Mouse (Mus musculus) small intestine, adult 2 months (tissue): ENCODE measurements at regions not wholly inside any gene's neighbourhood (a gene's known extent, or its start where the extent isn't known, plus 50 kb on each side); places are given as distances from the start of the nearest gene placed in this dataset.

Source experiments
- H3K27ac ChIP-seq: fragments of 200-500 bp; 2 replicates; pipeline ENCODE4 v1.5.1; 2012; ENCODE audit warnings: low read depth, low read length, control low read depth, inconsistent platforms; ENCODE audit not compliant: insufficient read depth
- H3K27me3 ChIP-seq: fragments of 200-500 bp; 2 replicates; pipeline ENCODE4 v1.6.1; 2012; ENCODE audit warnings: mild to moderate bottlenecking, moderate library complexity, low read length, inconsistent platforms; ENCODE audit not compliant: control insufficient read depth, insufficient read depth
- H3K36me3 ChIP-seq: fragments of 200-500 bp; 2 replicates; pipeline ENCODE4 v1.6.1; 2012; ENCODE audit warnings: mild to moderate bottlenecking, low read length, control low read depth, inconsistent platforms; ENCODE audit not compliant: control insufficient read depth, insufficient read depth
- H3K4me1 ChIP-seq: fragments of 200-500 bp; 2 replicates; pipeline ENCODE4 v1.6.1; 2012; ENCODE audit warnings: low read length, inconsistent platforms, mixed read lengths; ENCODE audit not compliant: control insufficient read depth, insufficient read depth, insufficient read length
- H3K4me3 ChIP-seq: fragments of 200-500 bp; 2 replicates; pipeline ENCODE4 v1.5.1; 2012; ENCODE audit warnings: low read depth, mild to moderate bottlenecking, control low read depth, inconsistent platforms, low read length, moderate library complexity
- CTCF ChIP-seq: fragments of 200-500 bp; IDR thresholded peaks from 2 replicates; pipeline ENCODE4 v1.5.1; 2012; ENCODE audit warnings: low read depth, mild to moderate bottlenecking, control low read depth, inconsistent platforms, low read length, moderate library complexity, mixed read lengths; ENCODE audit not compliant: insufficient replicate concordance, insufficient read length; ENCODE audit errors: extremely low read depth
- POLR2A ChIP-seq: fragments of 200-500 bp; IDR thresholded peaks from 2 replicates; pipeline ENCODE4 v1.6.1; 2012; ENCODE audit warnings: low read depth, mild to moderate bottlenecking, control low read depth, inconsistent platforms, low read length, moderate library complexity
- WGBS: fragments of 180-500 bp; shearing (Covaris S2); methylation state at CpG from one replicate; pipeline ENCODE4 v1.1.7; 2018; 5-methylcytosine and 5-hydroxymethylcytosine counted together

GRCm38 (mm10) chr10:70367866-70368265 is 72.4 kb upstream of the Fam13c start:
- Histone ChIP-seq H3K36me3 (no peaks in the 10 kb centered on the region), H3K27me3 (no peaks in the 10 kb centered on the region), H3K27ac (no peak overlapping the region), H3K4me1 (no peaks in the 10 kb centered on the region), H3K4me3 (no peak overlapping the region)
- WGBS: 68% methylated on average over 11 of the region's 11 CpGs
- TF ChIP-seq POLR2A (no peak), CTCF (no peak)

- Histone ChIP-seq H3K27me3 (no peaks in the 10 kb centered on the region), H3K4me1 (no peaks in the 10 kb centered on the region), H3K4me3 (no peak overlapping the region), H3K36me3 (no peaks in the 10 kb centered on the region), H3K27ac (no peak overlapping the region)
- WGBS: 43% methylated on average over 7 of the region's 7 CpGs
- TF ChIP-seq POLR2A (no peak), CTCF (peak; percentile 37; the same call in 1 of the 2 replicates)
Observed at GRCm38 (mm10) chr10:70368685-70369084, 71.6 kb upstream of the Fam13c start.

DNA sequence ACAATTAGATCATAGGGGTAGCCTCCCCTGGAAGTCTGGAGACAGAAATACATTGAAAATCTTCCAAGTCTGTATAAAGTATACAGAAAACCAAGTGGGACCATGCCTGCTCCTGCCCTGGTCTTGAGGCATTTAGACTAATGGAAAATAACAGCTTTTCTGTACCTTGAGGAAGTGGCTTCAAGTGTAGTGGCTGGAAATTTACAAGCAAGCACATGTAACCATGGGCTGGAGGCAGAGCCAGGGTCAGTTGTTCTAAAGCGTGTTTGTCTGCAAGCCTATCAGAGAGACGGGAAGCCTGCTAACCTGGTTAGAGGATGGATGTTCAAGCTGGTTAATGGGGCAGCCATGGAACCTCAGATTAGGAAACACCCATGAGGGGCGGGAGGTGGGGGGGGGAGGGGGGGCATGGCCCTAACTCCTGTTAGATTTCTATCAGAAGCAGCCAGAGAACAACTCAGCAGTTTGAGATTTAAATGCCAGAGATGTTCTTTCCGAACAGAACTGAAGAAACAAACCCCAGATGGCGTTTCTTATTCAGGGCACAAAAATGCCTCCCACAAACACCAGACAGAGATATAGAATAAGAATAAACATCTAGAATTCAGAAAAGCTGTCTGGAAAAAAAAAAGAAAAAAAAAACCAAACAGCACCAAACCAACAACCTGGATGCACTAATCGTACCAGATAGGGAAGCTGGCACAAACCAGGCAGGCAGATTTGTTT is 67.7 kb upstream of the Fam13c start:
- Histone ChIP-seq H3K4me1 (no peaks in the 10 kb centered on the region), H3K27me3 (no peaks in the 10 kb centered on the region), H3K36me3 (no peaks in the 10 kb centered on the region), H3K4me3 (no peak overlapping the region), H3K27ac (no peak overlapping the region)
- WGBS: 79% methylated on average over 6 of the region's 6 CpGs
- TF ChIP-seq CTCF (no peak), POLR2A (no peak)

- Histone ChIP-seq H3K27me3 (no peaks in the 10 kb centered on the region), H3K4me3 (no peak overlapping the region), H3K36me3 (no peaks in the 10 kb centered on the region), H3K4me1 (no peaks in the 10 kb centered on the region), H3K27ac (no peak overlapping the region)
- WGBS: 86% methylated on average over 8 of the region's 8 CpGs
- TF ChIP-seq CTCF (no peak), POLR2A (no peak)
Observed at GRCm38 (mm10) chr10:70373207-70373606, 67.1 kb upstream of the Fam13c start.

- H3K4me1 ChIP-seq: no peaks in the 10 kb centered on the region
Observed at GRCm38 (mm10) chr10:70373836-70374235, 66.4 kb upstream of the Fam13c start.

GRCm38 (mm10) chr10:70374726-70375125 is 65.6 kb upstream of the Fam13c start:
- Histone ChIP-seq H3K4me1 (no peaks in the 10 kb centered on the region), H3K27me3 (no peaks in the 10 kb centered on the region), H3K36me3 (no peaks in the 10 kb centered on the region), H3K4me3 (no peak overlapping the region), H3K27ac (no peak overlapping the region)
- 84% methylated on average over 7 of the region's 7 CpGs for WGBS
- TF ChIP-seq POLR2A (no peak), CTCF (no peak)

More at GRCm38 (mm10) chr10:70373836-70374235, 66.4 kb upstream of the Fam13c start:
- H3K27ac ChIP-seq: no peak overlapping the region
- no peaks in the 10 kb centered on the region for H3K36me3 ChIP-seq
- 65% methylated on average over 5 of the region's 5 CpGs for WGBS
- no peak for TF ChIP-seq CTCF
- no peak for TF ChIP-seq POLR2A
- H3K27me3 ChIP-seq: no peaks in the 10 kb centered on the region
- no peak overlapping the region for H3K4me3 ChIP-seq

DNA sequence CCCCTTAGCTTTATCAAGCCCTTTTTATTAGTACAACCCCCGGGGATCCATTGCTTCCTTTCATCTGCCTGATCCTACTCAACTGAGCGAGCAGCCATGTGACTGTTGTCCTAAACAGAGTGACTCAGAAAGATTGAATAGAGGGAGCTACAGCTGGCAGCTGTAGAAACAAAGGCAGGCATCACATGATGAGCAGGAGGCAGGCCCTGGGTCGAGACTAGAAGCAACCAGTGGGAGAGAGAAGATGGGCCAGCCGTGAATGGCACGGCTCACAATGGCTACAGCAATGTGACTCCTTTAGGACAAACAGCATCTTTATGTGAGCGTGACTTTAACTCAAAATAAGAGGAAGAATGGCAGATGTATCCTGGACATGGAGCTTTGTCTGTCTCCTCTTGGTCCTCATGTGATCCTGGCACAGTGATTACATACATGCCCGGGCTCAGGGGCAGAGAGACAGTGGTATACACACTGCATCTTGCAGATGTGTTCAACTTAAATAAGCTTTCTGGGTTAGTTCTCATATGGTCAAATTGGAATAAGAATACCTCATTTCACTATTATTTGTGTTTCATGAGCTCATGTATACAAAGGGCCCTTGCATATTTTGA is 60.1 kb upstream of the Fam13c start:
- Histone ChIP-seq H3K36me3 (no peaks in the 10 kb centered on the region), H3K4me3 (no peak overlapping the region), H3K4me1 (no peaks in the 10 kb centered on the region), H3K27ac (no peak overlapping the region), H3K27me3 (no peaks in the 10 kb centered on the region)
- TF ChIP-seq POLR2A: no peak
- TF ChIP-seq CTCF: no peak
- 67% methylated on average over 7 of the region's 7 CpGs for WGBS
